Mouse (Mus musculus) monocyte, adult 5-6 weeks (primary cell): ENCODE data around the gene Gramd1a. TPM values are rescaled to one million over a fixed set of nuclear protein-coding genes. Genes with fewer than 3 reads are reported as not detected.

ENCODE experiments used
- ATAC-seq: fragments of 153-309, 156-312 bp; replicated peaks from 2 replicates; pipeline ENCODE4 v1.8.0; 2017; ENCODE audit warnings: mild to moderate bottlenecking; ENCODE audit not compliant: low TSS enrichment, insufficient number of reproducible peaks, severe bottlenecking, poor library complexity, low FRiP score
- total RNA-seq: library from RNA; stranded (forward); fragments of 200-1000, 200-491, 200-594 nt; gene quantifications from 3 replicates; pipeline ENCODE4 v1.2.3, GENCODE M21; 2017

The Gramd1a gene
- total RNA-seq, 1 experiment from 2014 or later: 60.2 TPM

- ATAC-seq: no peak
These were observed 74.6 kb downstream of the Gramd1a start for GRCm38 (mm10) chr7:31081106-31081505.

- ATAC-seq: no peak
These were observed 75.1 kb downstream of the Gramd1a start for GRCm38 (mm10) chr7:31080611-31081010.

Other genes with a start within 250 kb of the Gramd1a start
- gene Mag, start 241.0 kb downstream of the Gramd1a start, total RNA-seq: 2.5 to 6.9 TPM (median 3.5 TPM) in 3 replicates
- gene Hamp2, start 231.2 kb downstream of the Gramd1a start, total RNA-seq: not detected in 3 replicates
- not detected in 3 replicates for gene Hamp, start 211.9 kb downstream of the Gramd1a start, total RNA-seq
- 126 to 170 TPM (median 139 TPM) in 3 replicates for gene Usf2, start 199.1 kb downstream of the Gramd1a start, total RNA-seq
- 2.2 to 5.1 TPM (median 2.9 TPM) in 3 replicates for gene Lsr, start 182.4 kb downstream of the Gramd1a start, total RNA-seq
- 1.3 TPM in 1 of 3 replicates, not detected in the others for gene Fam187b, start 182.1 kb downstream of the Gramd1a start, total RNA-seq
- 930 to 1,250 TPM (median 1,146 TPM) in 3 replicates for gene Fxyd5, start 113.4 kb downstream of the Gramd1a start, total RNA-seq
- not detected in 3 replicates for gene Fxyd7, start 104.4 kb downstream of the Gramd1a start, total RNA-seq
- gene Fxyd1, start 98.7 kb downstream of the Gramd1a start, total RNA-seq: not detected in 3 replicates
- gene Lgi4, start 96.6 kb downstream of the Gramd1a start, total RNA-seq: 0.21 to 0.49 TPM (median 0.38 TPM) in 3 replicates
- gene Fxyd3, start 79.2 kb downstream of the Gramd1a start, total RNA-seq: 0.29 TPM in 1 of 3 replicates, not detected in the others
- gene Hpn, start 40.6 kb downstream of the Gramd1a start, total RNA-seq: 0.49 to 1.9 TPM (median 0.57 TPM) in 3 replicates
- gene Scn1b, start 28.9 kb downstream of the Gramd1a start, total RNA-seq: 3.0 to 4.3 TPM (median 4.1 TPM) in 3 replicates
- gene Scgb2b2, start 134.6 kb upstream of the Gramd1a start, total RNA-seq: not detected in 3 replicates
- not detected in 3 replicates for gene Scgb1b2, start 135.9 kb upstream of the Gramd1a start, total RNA-seq
- not detected in 3 replicates for gene Scgb2b3, start 206.2 kb upstream of the Gramd1a start, total RNA-seq
- not detected in 3 replicates for gene Scgb1b3, start 219.7 kb upstream of the Gramd1a start, total RNA-seq